Mouse (Mus musculus) hindbrain, embryonic 13.5 days (tissue): ENCODE measurements around the gene Sobp. TPM values are rescaled to one million over a fixed set of nuclear protein-coding genes. Genes with fewer than 3 reads are reported as not detected.

Experiments
- ATAC-seq: fragments of 200-750 bp; cut with Nextera tagmentation; 2 replicates; pipeline ENCODE4 v1.8.0; 2017; ENCODE audit warnings: moderate TSS enrichment; ENCODE audit not compliant: low FRiP score
- H3K27ac ChIP-seq: fragments of 300-500 bp; sonication (generic); 2 replicates; pipeline ENCODE4 v1.5.1; 2015; ENCODE audit warnings: inconsistent platforms, mild to moderate bottlenecking, moderate library complexity
- H3K27me3 ChIP-seq: fragments of 300-500 bp; sonication (generic); 2 replicates; pipeline ENCODE4 v1.6.1; 2015; ENCODE audit warnings: mild to moderate bottlenecking, inconsistent platforms
- H3K36me3 ChIP-seq: fragments of 300-500 bp; sonication (generic); 2 replicates; pipeline ENCODE4 v1.6.1; 2015; ENCODE audit warnings: mild to moderate bottlenecking, inconsistent platforms
- H3K4me1 ChIP-seq: fragments of 300-500 bp; sonication (generic); replicated peaks from 2 replicates; pipeline ENCODE4 v1.6.1; 2015; ENCODE audit warnings: inconsistent platforms
- H3K4me2 ChIP-seq: fragments of 300-500 bp; sonication (generic); 2 replicates; pipeline ENCODE4 v1.6.1; 2015; ENCODE audit warnings: inconsistent platforms, mild to moderate bottlenecking, moderate library complexity
- H3K4me3 ChIP-seq: fragments of 300-500 bp; sonication (generic); 2 replicates; pipeline ENCODE4 v1.5.1; 2015; ENCODE audit warnings: mild to moderate bottlenecking, inconsistent platforms
- H3K9ac ChIP-seq: fragments of 300-500 bp; sonication (generic); 2 replicates; pipeline ENCODE4 v1.6.1; 2015; ENCODE audit warnings: mild to moderate bottlenecking, inconsistent platforms
- H3K9me3 ChIP-seq: fragments of 300-500 bp; sonication (generic); 2 replicates; pipeline ENCODE4 v1.6.1; 2016; ENCODE audit warnings: inconsistent platforms
- WGBS: fragments of 180-500 bp; shearing (Covaris S2); methylation state at CpG from one replicate; pipeline ENCODE4 v1.1.7; 2015; 5-methylcytosine and 5-hydroxymethylcytosine counted together
- polyA plus RNA-seq: library from polyadenylated mRNA; unstranded; fragments of >200 nt; fragmentation: Nextera tagmentation; extraction: Ambion mirVana; gene quantifications from 2 replicates; pipeline ENCODE4 v1.2.1, GENCODE M21; 2015

The Sobp gene
- polyA plus RNA-seq, 1 experiment from 2014 or later, result 13.2 TPM

DNA sequence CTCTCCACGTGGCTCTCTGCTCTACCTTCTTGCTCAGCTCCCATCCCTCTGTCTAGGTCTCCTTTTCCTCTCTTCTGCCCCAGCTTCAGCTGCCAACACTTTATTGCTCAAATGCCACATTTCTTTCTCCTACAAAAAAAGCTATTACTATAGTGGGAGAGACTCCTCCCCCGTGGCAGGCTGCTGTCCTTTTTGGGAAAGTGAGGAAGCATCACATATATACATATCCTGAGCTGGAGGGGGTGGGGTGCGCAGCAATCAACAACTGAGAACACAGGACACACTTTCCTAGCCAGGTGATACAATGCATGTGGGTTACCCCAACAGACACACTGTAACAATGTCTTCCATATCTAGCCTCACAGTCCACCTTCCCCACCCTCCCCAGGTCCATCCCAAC, 196.0 kb downstream of the Sobp start:
- H3K9ac ChIP-seq, result no peak overlapping the region
- no peak for ATAC-seq
- peaks cover 13% of the 10 kb centered on the region; the same call in 1 of the 2 replicates for H3K4me1 ChIP-seq
- no peak overlapping the region for H3K4me3 ChIP-seq
- H3K4me2 ChIP-seq, result no peak overlapping the region
- no peaks in the 10 kb centered on the region for H3K9me3 ChIP-seq
- 65% methylated on average over 3 of the region's 3 CpGs for WGBS
- no peak overlapping the region for H3K27ac ChIP-seq
- H3K36me3 ChIP-seq, result no peaks in the 10 kb centered on the region
- peaks cover 18% of the 10 kb centered on the region; the same call in 1 of the 2 replicates for H3K27me3 ChIP-seq

DNA sequence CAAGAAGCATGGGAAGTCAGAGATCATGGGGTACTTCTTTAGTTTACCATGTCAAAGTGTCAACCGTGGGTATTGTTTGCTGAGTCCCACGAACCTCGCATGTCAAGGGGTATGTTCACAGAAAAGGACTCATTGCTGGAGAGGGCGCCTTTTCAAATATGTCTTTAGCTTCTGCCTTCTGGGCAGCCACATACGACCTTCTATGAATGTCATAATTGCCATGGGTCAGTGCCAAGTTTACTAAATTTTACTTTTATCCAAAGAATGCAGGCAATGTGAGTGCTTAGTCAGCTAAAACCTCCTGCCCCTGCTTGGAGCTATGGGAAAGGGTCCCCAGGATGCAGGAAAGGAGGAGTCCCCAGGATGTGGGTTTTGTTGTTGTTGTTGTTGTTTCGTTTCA, 197.8 kb downstream of the Sobp start:
- Histone ChIP-seq H3K9ac (no peak overlapping the region), H3K4me1 (peaks cover 15% of the 10 kb centered on the region; the same call in 1 of the 2 replicates), H3K27ac (no peak overlapping the region), H3K9me3 (no peaks in the 10 kb centered on the region), H3K36me3 (no peaks in the 10 kb centered on the region), H3K27me3 (peaks cover 11% of the 10 kb centered on the region; the same call in 1 of the 2 replicates), H3K4me3 (no peak overlapping the region), H3K4me2 (no peak overlapping the region)
- WGBS, result 87% methylated on average over 6 of the region's 6 CpGs
- no peak for ATAC-seq

DNA sequence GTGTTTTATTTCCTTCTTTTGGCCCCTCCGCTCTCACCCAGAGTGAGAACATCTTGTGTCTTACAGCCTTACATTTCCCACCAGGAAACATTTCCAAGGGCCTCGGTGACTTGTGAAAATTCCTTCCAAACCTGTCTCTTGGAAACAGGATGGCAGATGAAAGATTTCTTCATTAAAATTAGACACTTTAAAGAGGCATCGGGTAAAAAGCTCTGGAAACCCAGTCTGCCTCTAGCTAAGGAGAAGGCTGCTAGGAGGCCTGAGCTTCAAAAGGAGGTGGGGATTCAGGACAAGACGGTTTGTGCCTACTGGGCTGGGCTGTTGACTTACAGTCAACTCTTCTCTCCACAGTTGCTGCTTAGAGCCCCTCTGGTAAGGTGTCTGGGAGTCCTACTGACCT, 200.8 kb downstream of the Sobp start:
- WGBS, result 47% methylated on average over 4 of the region's 4 CpGs
- H3K9me3 ChIP-seq, result no peaks in the 10 kb centered on the region
- no peak overlapping the region for H3K4me3 ChIP-seq
- no peaks in the 10 kb centered on the region for H3K36me3 ChIP-seq
- no peak overlapping the region for H3K4me2 ChIP-seq
- H3K9ac ChIP-seq, result no peak overlapping the region
- no peak for ATAC-seq
- H3K27me3 ChIP-seq, result 0 out of 2 replicates have a peak, but pooled peaks cover 4% of the 10 kb centered on the region
- H3K27ac ChIP-seq, result no peak overlapping the region
- peaks cover 22% of the 10 kb centered on the region for H3K4me1 ChIP-seq

DNA sequence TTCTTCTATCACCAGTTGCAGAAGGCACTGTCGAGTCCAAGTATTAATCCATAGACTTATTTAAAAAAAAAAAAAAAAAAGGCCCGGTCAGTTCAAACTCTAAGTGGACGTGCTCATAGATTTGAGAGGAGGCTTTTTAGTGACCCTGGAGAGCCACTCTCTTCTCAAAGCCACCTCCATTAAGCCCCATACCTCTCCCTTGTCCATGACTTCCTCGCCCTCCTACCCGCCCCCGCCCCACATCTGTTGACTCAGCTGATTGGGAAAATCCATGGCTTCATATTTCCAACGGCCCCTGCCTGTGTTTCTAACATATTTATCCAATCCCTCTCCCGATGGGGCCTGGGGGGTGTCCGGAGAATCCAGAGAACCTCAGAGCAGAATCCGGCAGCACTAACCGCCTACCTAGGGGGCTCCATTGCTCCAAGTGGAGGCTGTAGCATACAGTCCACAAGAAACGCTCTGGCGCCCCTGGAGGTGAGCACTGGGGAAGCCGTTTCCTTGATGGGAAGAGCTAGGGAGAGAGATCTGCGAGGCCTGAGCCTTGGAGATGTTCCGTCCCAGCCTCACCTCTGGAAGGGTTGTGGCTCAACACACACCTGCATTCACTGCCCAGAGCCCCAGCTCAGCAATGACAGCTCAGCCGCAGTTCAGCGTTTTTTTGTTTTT, 201.7 kb downstream of the Sobp start:
- Histone ChIP-seq H3K9ac (no peak overlapping the region), H3K9me3 (no peaks in the 10 kb centered on the region), H3K4me2 (no peak overlapping the region), H3K27ac (no peak overlapping the region), H3K4me3 (no peak overlapping the region), H3K36me3 (no peaks in the 10 kb centered on the region), H3K4me1 (peaks cover 25% of the 10 kb centered on the region), H3K27me3 (no peaks in the 10 kb centered on the region)
- 30% methylated on average over 17 of the region's 18 CpGs for WGBS
- ATAC-seq, result peak; percentile 65

DNA sequence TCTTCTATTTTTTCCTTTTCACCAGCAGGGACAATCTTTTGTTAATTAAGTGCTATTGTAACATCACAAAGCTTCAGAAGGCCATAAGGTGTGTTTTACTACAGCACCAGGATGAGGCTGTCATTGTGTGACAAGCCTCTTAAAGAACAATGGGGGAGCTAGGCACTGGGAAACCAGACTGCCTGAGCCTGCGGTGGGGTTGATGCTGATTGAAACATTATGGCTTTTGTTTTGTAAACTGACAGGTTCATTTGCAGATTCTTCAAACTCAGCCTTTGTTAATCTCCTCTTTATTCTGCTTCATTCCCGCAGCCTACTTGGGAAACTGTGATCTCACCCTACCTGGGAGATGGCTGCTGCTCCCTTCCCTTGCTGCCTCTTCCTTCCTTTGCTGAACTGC, 206.0 kb downstream of the Sobp start:
- H3K27ac ChIP-seq, result no peak overlapping the region
- H3K4me1 ChIP-seq, result peaks cover 17% of the 10 kb centered on the region
- H3K9ac ChIP-seq, result no peak overlapping the region
- no peaks in the 10 kb centered on the region for H3K36me3 ChIP-seq
- H3K9me3 ChIP-seq, result no peaks in the 10 kb centered on the region
- no peak overlapping the region for H3K4me2 ChIP-seq
- no peak overlapping the region for H3K4me3 ChIP-seq
- WGBS, result 4% methylated on average over 2 of the region's 2 CpGs
- no peaks in the 10 kb centered on the region for H3K27me3 ChIP-seq
- ATAC-seq, result no peak

DNA sequence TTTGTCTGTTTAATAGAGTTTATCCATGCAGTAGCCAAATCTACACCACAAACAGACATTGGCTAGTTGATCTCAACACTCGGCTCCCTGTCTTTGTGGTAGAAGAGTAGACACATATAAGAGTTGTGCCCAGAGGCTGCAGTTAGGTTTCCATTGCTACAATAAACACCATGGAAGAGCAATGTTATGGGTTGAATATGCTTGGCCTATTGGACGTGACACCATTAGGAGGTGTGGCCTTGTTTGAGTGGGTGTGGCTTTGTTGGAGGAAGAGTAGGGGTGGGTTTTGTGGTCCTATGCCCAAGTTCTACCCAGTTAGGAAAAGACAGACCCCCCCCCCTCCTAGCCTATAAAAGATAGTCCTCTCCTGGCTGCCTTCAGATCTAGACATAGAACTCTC, 211.3 kb downstream of the Sobp start:
- peaks cover 17% of the 10 kb centered on the region for H3K4me1 ChIP-seq
- no peak overlapping the region for H3K9ac ChIP-seq
- no peak for ATAC-seq
- H3K4me3 ChIP-seq, result no peak overlapping the region
- H3K27ac ChIP-seq, result no peak overlapping the region
- no peaks in the 10 kb centered on the region for H3K9me3 ChIP-seq
- no peak overlapping the region for H3K4me2 ChIP-seq
- no peaks in the 10 kb centered on the region for H3K27me3 ChIP-seq
- WGBS, result 95% methylated on average over 2 of the region's 2 CpGs
- no peaks in the 10 kb centered on the region for H3K36me3 ChIP-seq

DNA sequence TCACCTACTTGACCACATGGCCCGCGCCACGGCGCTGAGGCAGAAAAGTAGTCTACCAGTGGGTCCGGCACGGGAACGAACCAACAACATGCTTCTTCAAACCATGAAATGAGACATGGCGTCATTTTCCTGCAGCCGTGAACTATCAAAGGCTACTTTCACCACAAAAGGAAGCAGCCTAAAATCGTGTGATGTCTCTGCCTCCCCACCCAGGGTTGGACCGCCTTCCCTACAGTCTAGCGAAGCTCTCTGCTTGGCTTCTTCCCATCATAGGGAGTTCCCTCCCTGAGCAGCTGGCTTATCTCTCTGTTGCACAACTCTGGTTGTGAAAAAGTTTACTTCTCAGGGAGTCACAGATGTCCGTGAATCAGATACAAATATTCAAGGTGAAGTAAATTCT, 211.7 kb downstream of the Sobp start:
- ATAC-seq, result no peak
- Histone ChIP-seq H3K9me3 (no peaks in the 10 kb centered on the region), H3K4me3 (no peak overlapping the region), H3K4me1 (peaks cover 21% of the 10 kb centered on the region), H3K36me3 (no peaks in the 10 kb centered on the region), H3K4me2 (no peak overlapping the region), H3K9ac (no peak overlapping the region), H3K27me3 (no peaks in the 10 kb centered on the region), H3K27ac (no peak overlapping the region)
- 93% methylated on average over 13 of the region's 13 CpGs for WGBS

DNA sequence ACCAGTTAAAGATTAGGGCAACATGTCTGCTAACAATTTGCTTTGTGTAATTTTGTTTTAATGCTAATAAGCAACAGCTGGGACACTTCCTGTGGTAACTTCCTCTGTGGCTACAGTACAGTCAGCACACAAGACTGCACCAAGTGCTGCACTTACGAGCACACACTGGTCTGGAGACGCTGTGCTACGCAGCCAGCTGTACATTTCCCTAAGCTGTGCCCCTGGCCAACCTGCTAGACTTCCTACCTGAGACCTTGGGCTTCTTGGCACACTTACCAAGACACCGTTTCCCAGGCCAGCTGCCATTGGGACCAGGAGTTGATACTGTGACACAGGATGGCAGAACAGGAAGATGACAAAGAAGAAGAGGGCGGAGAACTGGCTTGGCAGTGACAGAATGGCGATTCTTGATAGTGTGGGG, 212.1 kb downstream of the Sobp start:
- 88% methylated on average over 6 of the region's 6 CpGs for WGBS
- Histone ChIP-seq H3K4me1 (peaks cover 24% of the 10 kb centered on the region), H3K27ac (no peak overlapping the region), H3K36me3 (no peaks in the 10 kb centered on the region), H3K27me3 (peaks cover 2% of the 10 kb centered on the region; the same call in 1 of the 2 replicates), H3K4me2 (no peak overlapping the region), H3K4me3 (no peak overlapping the region), H3K9ac (no peak overlapping the region), H3K9me3 (no peaks in the 10 kb centered on the region)
- no peak for ATAC-seq

DNA sequence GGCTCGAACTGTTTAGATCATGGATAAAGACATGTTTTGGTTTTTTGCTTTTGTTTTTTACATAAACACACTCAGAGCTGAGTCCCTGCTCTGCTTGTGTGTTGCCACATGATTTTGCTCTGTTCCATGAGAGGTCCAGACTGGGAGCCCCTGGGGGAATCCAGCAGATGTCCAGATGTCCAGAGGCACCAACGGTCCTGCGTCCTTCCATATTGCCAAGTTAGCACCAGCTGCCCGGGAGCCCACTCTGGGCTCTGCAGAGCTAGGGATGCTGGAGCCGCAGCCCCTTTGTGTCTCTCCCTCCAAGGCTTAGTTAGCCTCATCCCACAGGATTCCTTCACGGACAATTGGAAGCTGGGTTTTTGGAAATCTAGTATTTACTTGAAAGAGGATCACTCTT, 212.6 kb downstream of the Sobp start:
- Histone ChIP-seq H3K9ac (no peak overlapping the region), H3K9me3 (no peaks in the 10 kb centered on the region), H3K4me2 (no peak overlapping the region), H3K36me3 (no peaks in the 10 kb centered on the region), H3K27me3 (peaks cover 7% of the 10 kb centered on the region; the same call in 1 of the 2 replicates), H3K4me3 (no peak overlapping the region), H3K27ac (no peak overlapping the region), H3K4me1 (peaks cover 24% of the 10 kb centered on the region)
- 65% methylated on average over 6 of the region's 6 CpGs for WGBS
- no peak for ATAC-seq

DNA sequence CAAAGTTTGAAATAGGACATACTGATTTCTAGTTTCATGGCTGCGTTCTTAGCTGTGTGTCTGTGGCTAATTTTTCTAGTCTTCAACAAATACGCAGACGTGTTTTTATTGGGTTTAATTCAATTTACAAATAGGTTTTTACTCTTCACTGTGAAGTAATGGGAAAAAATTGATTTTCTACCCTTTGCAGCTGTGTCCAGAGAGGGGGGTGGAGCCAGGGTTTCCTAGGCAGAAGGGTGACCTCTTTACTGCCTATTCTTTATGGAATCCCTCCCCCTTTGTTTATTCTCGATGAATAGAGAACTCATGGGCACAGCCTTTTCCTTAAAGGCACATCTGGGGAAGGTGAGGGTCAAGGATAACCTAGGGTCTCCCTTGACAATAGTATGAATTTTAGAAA, 215.6 kb downstream of the Sobp start:
- Histone ChIP-seq H3K27ac (no peak overlapping the region), H3K9ac (no peak overlapping the region; the same call in 1 of the 2 replicates), H3K9me3 (no peaks in the 10 kb centered on the region), H3K27me3 (peaks cover 17% of the 10 kb centered on the region; the same call in 1 of the 2 replicates), H3K36me3 (no peaks in the 10 kb centered on the region), H3K4me3 (no peak overlapping the region), H3K4me2 (peak overlapping the region; percentile 55), H3K4me1 (peaks cover 24% of the 10 kb centered on the region)
- WGBS, result 26% methylated on average over 4 of the region's 4 CpGs
- no peak for ATAC-seq

DNA sequence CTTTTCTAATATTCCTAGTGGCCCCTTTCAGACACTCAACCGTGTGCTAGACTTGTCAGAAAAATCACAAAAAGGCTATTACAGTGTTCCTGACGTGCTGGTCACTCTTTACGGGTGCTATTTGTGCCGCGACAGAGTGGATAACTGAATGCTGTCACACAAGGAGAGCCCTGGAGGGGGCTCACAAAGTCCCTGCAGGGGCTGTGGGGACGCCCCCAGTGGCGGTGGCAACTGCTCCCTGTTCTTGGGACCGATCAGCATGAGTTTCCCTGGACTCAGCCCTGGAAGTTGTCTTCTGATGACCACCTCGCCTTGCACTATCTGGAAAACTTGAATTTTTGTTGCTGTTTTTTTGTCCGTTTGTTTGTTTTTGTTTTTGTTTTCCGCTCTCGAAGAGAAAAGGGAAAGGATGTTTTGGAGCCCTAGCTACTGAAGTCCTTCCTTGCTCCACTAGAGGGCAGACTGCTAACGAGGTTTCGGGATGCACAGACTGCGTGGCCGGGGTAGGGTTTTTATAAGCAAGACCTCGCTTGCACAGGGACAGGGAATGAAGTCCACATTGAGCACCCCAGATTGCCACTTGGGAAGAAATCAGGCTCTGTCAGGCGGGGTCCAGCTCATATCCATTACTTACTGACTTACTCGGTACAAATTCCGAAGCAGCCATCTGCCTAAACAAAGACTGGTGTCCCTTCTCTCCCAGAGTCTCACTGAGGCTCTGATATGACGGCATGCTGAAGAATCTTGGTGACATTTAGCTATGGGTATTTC, 216.3 kb downstream of the Sobp start:
- Histone ChIP-seq H3K27ac (0 out of 2 replicates have a peak overlapping the region, but pooled peaks have one; percentile 5), H3K4me3 (peak overlapping the region; percentile 31), H3K4me1 (peaks cover 24% of the 10 kb centered on the region), H3K27me3 (peaks cover 17% of the 10 kb centered on the region; the same call in 1 of the 2 replicates), H3K4me2 (peak overlapping the region; percentile 55), H3K9ac (peak overlapping the region; percentile 63), H3K9me3 (no peaks in the 10 kb centered on the region), H3K36me3 (no peaks in the 10 kb centered on the region)
- ATAC-seq, result peak; percentile 86
- WGBS, result 6% methylated on average over 21 of the region's 21 CpGs

DNA sequence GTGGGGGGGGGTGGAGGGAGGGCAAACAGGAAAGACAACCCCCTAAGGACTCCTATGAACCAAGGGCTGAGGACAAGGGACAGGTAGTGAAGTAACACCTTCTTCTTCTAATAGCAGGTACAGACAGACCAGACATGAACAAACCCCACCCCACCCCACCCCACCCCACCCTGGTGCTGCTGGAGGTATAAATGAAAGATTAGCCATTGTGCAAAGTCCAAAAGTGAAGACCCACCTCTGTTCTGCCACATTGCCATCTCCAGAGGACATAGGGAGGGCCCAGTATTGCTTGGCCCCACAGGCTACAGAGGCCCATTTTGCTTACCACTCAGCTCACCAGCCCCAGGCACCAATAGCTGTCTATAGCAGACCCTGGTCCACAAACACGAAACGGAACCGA, 219.1 kb downstream of the Sobp start:
- no peak overlapping the region for H3K9ac ChIP-seq
- H3K27me3 ChIP-seq, result peaks cover 17% of the 10 kb centered on the region; the same call in 1 of the 2 replicates
- H3K9me3 ChIP-seq, result no peaks in the 10 kb centered on the region
- WGBS, result 96% methylated on average over 3 of the region's 3 CpGs
- no peak for ATAC-seq
- no peak overlapping the region for H3K4me3 ChIP-seq
- no peak overlapping the region for H3K4me2 ChIP-seq
- H3K4me1 ChIP-seq, result peaks cover 42% of the 10 kb centered on the region
- no peak overlapping the region for H3K27ac ChIP-seq
- H3K36me3 ChIP-seq, result no peaks in the 10 kb centered on the region
